Mouse (Mus musculus): ENCODE results near the gene Eps8l1.

DNA sequence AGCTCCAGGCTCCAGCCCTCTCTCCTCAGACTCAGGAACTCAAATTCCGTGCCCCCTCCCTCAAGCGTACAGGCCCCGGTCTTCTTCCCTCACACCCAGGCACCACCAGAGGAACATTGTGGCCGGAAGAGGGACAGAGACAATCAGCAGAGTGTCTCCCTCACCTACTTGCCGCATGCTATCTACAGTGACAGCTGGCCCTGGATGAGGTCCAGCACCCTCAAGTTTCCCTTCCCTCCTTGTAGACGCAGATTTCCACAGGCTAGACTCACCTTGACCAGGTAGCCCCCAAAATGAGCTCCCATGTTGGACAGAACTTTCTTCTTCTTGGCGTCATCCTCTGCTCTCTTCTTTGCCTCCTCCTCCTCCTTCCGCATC lies 48.3 kb downstream of the Eps8l1 start:
- TF ChIP-seq CTCF (IDR thresholded peaks at IDR 0.05; ENCODE audit: control insufficient read depth, insufficient read depth, low read length) (no peak), POLR2A (IDR thresholded peaks at IDR 0.05; ENCODE audit: borderline replicate concordance, control insufficient read depth, low read depth, low read length) (no peak)

Measured in bone marrow, adult 2 months (tissue).